Mouse (Mus musculus) erythroblast, embryonic 14.5 days (primary cell): ENCODE data around the gene Mms19.

ENCODE experiments used
- GATA1 ChIP-seq: IDR thresholded peaks from 2 replicates; pipeline ENCODE4 v1.6.1; 2012; ENCODE audit warnings: low read length, inconsistent platforms, mixed read lengths
- TAL1 ChIP-seq: IDR thresholded peaks from 3 replicates; pipeline ENCODE4 v1.6.1; 2012; ENCODE audit warnings: low read length, inconsistent platforms, mixed read lengths

DNA sequence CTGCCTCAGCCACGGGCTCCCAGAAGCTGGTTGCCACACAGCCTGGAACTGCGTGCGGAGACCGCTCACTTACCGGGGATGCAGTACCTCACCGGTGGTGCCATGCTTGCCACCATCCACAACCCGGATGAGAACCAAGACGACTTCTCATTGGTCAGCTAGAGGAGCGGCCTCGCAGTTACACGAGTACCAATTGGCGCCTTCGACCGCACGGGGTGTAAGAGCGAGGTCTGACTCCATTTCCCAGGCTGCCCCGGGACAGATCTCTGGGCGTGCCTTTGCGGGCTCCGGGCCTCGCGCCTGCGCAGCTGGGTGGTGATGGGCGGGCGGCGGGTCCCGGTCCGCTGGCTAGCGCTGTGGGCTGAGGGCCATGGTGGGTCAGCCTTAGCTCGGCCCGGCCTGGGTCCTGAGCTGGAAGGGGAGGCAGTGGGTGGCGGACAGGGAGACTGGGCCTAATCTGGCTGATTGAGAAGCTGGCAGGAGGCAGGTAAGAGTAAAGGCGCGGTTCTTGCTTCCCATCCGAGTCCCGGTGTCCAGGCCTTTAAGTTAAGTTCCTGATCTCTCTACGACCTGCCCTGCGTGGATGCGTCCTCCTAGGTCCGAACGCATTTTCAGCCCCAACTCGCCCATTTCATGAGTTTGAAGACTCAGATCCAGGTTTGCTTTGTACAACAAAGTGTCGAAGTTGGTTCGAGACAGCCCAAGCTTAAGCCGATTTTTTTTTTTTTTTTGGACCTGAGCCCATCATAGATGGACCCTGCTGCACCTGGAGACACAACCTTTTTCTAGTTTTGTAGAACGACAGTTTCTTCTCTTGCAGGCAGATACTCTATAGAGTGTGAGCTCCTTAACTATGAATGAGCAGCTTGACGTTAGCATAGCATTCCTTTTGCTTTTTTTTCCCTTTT lies 47.5 kb downstream of the Mms19 start, which contains the start of the genes Exosc1 and Zdhhc16:
- TF ChIP-seq TAL1 (no peak), GATA1 (no peak)
